In genomic region chrY:89126246-89126645, GRCm38 (mm10) we compare ENCODE assay signal across 7 mouse cellular contexts.
DNase-seq lines count a peak whose midpoint lies in the region.
"Not testable (repeated sequence)": the region's sequence is repeated elsewhere in the genome, so short reads cannot be mapped to it uniquely, and the experiment has no call there.

No protein-coding gene starts in this region.

- DNase-seq in adrenal gland, postnatal 25 days: peak; percentile 0
- peak; percentile 12 to 13 for DNase-seq in frontal cortex, postnatal 25 days (ENCODE audit: low spot score in 2 of 2)
- DNase-seq in heart, postnatal 25 days (ENCODE audit: low spot score): peak; percentile 29
- peak; percentile 4 for DNase-seq in layer of hippocampus, adult 11-12 months (ENCODE audit: low spot score)
- DNase-seq in left cerebral cortex, postnatal 25 days (ENCODE audit: low spot score in 2 of 2): peak; percentile 1 to 2
- peak; percentile 3 for DNase-seq in ovary, postnatal 36 days (ENCODE audit: low spot score)
- peak; percentile 2 for DNase-seq in testis, postnatal 14 days (ENCODE audit: low spot score)

- intact Hi-C loops in heart, postnatal 25 days (cut with DNase I); left cerebral cortex, postnatal 25 days (cut with DNase I): not testable (repeated sequence)

Comparison
In these comparisons a context has a peak if more than half of its experiments do, and no peak if none do; other contexts are left out.
1. Peak in every context shown above with its lines: DNase-seq.